Mouse (Mus musculus) Muller cell, postnatal 12 days (primary cell): ENCODE measurements around the gene Fam160b1.
A peak's percentile ranks its signal among the peaks of the same experiment; 100 is the strongest.

Experiments
- DNase-seq: peaks from one replicate; pipeline ENCODE4 v3.0.0-alpha.2; 2015; ENCODE audit errors: inconsistent ontology term

Fam160b1 gene

DNA sequence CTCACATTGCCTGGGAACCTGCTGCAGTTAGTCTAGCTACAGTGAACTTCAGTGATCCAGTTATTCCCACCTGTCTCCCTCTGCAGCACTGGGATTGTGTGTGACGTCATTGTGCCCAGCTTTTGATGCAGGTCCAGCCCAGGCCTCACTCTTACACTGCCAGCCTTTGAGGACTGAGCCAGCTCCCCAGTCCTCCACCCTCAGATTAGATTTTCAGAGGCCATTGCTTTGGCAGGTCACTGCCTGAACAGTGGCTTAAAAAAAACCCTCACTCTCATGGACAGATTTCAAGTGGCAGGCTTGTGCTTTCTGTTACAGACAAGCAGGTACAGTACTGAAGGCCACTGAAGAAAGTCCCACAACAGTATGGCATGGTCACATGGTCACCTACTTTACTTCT lies 15.8 kb upstream of the Fam160b1 start:
- no peak for DNase-seq

- DNase-seq = no peak
Measured at GRCm38 (mm10) chr19:57349096-57349495, 11.4 kb upstream of the Fam160b1 start.

- DNase-seq = no peak
Measured at GRCm38 (mm10) chr19:57352337-57352935, 8.0 kb upstream of the Fam160b1 start.

DNA sequence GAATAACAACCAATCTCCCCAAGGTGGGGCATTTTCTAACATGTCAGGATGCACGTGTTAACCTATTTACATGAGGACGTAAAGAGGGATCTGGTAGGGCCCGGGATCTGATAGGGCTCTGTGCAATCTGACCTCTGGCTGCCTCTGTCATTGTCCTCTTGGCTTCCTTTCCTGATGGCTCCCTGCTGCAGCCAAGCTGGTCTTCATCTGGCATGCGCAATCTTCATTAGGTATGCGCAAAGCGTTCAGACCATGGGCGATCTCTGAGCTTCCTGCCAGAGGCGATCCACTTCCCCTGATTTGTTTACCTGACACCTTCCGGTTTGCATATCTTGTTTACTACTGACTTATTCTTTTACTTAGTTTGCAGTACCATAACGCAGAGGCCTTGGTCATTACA lies 7.3 kb upstream of the Fam160b1 start:
- DNase-seq = no peak

DNA sequence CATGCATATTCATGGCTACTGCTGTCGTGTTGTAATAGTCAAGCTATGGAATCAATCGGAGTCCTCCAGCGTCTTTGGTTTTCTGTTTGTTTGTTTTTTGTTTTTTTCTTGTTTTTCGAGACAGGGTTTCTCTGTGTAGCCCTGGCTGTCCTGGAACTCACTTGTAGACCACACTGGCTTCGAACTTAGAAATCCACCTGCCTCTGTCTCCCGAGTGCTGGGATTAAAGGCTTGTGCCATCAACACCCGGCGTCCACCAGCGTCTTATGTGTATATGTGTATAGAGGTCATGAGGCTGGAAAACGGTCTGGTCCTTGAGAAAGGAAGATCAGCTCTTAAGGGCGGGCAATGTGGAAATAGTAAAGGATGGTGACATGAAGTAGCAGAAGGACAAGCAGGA lies 6.4 kb upstream of the Fam160b1 start:
- DNase-seq = no peak

DNA sequence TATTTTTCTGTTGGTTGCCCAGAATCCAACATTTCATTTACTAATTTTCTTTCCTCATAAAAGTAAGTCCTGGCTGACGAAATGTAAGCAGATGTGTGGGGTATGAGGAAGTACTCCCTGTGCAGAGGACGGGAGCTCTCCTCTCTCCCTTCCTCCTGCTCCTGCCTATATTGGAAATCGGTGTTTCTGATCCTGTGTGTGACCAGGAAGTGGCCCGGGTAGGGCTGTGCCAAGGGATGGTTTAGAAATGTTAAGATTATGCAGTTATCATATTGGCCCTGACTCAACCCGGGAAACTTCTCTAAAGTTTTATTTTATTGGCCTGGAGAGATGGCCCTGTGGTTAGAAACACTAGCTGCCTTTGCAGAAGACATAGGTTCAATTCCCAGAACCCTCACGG lies 5.8 kb upstream of the Fam160b1 start:
- no peak for DNase-seq

- DNase-seq = no peak
Measured at GRCm38 (mm10) chr19:57355451-57356251, 4.8 kb upstream of the Fam160b1 start.

- DNase-seq = no peak
Measured at GRCm38 (mm10) chr19:57356273-57356672, 4.2 kb upstream of the Fam160b1 start.

GRCm38 (mm10) chr19:57357244-57357643 lies 3.2 kb upstream of the Fam160b1 start:
- no peak for DNase-seq

- DNase-seq = no peak
Measured at GRCm38 (mm10) chr19:57357811-57358210, 2.7 kb upstream of the Fam160b1 start.

GRCm38 (mm10) chr19:57358322-57358721 lies 2.2 kb upstream of the Fam160b1 start:
- DNase-seq = no peak

DNA sequence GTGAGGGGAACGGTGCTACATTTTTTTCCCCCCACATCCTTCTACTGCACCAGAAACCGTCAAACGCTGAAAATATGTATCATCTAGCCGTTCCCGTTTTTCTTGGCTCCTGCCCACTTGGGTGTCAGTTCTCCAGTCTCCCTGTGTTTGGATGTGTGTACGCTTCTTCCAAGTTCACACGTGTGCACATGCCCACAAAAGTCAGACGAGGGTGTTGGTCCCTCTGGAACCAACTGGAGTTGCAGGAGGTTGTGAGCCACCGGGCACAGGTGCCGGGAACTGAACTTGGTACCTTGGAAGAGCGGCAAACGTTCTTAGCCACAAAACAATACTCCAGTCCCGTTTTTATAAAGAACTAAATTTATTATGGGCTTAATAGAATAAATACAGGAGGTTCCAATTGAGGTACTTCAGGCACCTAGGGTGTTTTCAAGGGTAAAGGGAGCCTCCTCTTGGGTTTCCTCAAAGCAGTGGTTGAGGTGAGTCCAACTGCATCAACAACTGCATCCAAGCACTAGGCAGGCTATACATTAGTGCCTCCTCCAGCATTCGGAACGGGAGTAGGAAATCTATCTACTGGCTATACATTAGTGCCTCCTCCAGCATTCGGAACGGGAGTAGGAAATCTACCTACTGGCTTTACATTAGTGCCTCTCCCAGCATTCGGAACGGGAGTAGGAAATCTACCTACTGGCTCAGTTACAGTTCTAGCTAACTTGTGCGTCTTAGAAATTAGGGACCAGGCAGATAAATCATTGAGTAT lies 1.5 kb upstream of the Fam160b1 start:
- no peak for DNase-seq

DNA sequence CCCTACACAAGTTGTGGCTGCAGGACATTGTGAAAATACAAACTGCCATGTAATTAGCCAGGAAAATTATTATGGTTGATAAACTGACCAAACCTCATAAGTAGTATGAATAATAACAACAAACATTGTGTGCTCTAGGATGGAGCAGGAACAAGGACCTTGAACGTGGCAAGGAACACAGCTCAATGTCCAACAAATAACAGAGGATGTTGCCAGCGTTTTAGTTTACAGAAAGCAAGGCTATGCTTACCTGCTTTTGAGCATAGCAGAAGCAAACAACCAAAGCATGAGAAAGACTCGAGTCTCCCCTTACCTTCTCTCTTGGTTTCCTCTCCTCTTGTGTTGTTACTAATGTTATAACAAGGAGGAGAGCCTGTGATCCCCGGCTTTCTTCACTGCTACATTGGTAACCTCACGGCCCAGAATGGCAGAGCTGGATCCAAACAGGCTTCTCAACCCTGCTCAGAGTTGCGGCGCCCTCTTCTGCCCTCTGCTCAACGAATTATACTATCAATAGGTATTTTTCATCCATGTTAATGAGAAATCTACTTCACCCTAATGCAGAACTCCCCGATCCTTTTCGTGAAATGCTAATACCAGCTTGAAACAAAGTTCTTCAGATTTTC lies 666 bp upstream of the Fam160b1 start:
- DNase-seq = no peak

- peak; percentile 64 for DNase-seq
Measured at GRCm38 (mm10) chr19:57361131-57361938, 855 bp downstream of the Fam160b1 start.

DNA sequence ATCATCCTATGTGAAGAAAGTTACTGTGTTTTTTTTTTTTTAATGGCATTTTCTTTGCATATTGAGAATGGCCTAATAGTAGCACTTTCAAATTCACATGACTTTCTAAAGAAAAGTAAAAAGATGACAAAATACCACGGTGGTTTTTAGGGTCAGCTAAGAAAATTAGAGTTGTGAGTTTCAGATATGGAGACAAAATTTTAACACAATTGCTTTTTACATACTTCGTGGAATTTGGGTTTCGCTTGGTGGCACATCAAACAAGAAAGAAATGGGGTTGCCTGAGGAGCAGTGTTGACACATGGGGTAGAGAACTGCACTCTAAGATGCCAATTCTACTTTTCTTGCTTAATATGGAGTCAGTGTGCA lies 1.4 kb downstream of the Fam160b1 start:
- DNase-seq = peak; percentile 40

DNA sequence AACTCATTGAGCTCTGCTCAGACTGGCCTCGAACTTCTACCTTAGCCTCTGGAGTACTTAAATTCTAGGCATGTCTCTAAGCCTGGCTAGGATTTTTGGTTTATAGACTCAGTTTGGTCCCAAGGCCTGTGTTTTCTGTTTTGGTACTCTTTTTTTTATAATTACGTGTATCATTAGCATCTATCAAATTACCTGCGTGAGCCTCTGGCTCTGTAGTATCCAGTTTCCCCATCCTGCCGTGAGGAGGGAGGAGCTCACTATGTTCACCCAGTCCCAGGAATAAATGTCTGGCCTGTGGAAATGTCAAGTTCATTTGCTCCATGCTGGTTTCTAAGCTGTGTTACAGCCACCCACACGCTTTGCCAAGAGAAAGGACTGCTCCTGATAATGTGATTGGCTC lies 2.1 kb downstream of the Fam160b1 start:
- DNase-seq = no peak

DNA sequence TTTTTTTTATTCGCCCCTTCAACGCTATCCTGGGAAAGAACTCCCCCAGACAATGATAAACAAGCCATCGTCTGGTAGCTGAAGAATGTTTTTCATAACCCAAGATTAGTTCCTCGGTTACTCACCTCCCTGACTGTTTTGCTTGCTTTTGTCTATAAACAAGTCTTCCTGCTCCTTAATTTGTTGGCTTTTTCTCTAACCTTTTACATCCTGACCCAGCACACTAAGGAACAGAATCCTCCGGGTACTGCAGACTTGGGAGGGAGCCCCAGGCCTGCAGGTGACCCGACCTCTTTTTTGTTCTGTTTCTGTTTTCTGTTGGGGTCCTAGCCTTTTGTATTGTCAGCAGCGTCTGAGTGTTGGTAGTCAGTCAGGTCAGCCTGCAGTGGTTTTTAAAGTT lies 2.6 kb downstream of the Fam160b1 start:
- DNase-seq = no peak

- DNase-seq = no peak
Measured at GRCm38 (mm10) chr19:57363538-57363937, 3.1 kb downstream of the Fam160b1 start.

- no peak for DNase-seq
Measured at GRCm38 (mm10) chr19:57364942-57365673, 4.6 kb downstream of the Fam160b1 start.

DNA sequence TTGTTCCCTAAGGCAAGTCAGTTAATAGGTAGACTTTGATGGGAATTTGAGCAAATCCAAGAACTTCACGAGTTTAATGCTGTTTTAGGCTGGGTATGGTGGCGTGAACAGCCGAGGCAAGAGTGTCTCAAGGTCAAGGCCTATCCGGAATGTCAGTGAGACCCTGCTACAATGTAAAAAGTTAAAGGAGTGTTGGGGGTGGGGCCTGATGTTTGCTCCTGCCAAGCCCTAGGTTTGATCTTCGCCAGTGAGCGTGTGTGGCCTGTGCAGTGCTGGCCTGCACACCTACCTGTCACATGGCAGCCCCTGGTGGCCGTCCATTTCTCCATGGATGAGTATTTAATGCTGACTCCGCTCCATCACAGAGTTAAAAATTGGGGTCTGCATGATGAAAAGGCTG lies 5.5 kb downstream of the Fam160b1 start:
- DNase-seq = no peak

GRCm38 (mm10) chr19:57366626-57367025 lies 6.1 kb downstream of the Fam160b1 start:
- no peak for DNase-seq
